Mouse (Mus musculus) gastrocnemius, postnatal 4 days (tissue): Measurements from ENCODE around the gene Myo3a. TPM values are rescaled to one million over a fixed set of nuclear protein-coding genes. Genes with fewer than 3 reads are reported as not detected.
"Not testable (repeated sequence)": the region's sequence is repeated elsewhere in the genome, so short reads cannot be mapped to it uniquely, and the experiment has no call there.

Experiments
- DNase-seq, 2 experiments: peaks; one replicate each; pipeline ENCODE4 v3.0.0; 2021 to 2022; ENCODE audit warnings: low spot score in 2 of 2, mixed read lengths in 2 of 2
- long read RNA-seq, 2 experiments: library from polyadenylated mRNA; stranded (forward); transcript quantifications; one replicate each; pipeline ENCODE4 v2.0.0; 2021
- total RNA-seq, 2 experiments: library from RNA; stranded (reverse); gene quantifications; 2 replicates each; pipeline ENCODE4 v1.2.3; 2021

Gene Myo3a
- total RNA-seq = not detected
- long read RNA-seq, experiment 1 = 0 reads
- long read RNA-seq, experiment 2 = 0 reads

GRCm38 (mm10) chr2:22227308-22227707, at the start of gene Myo3a:
TSS of gene Myo3a (plus strand) at chr2:22227503.
- DNase-seq = peak in 1 of 2 experiments; percentile 15

- DNase-seq = no peak
These were observed 23.2 kb downstream of the Myo3a start for GRCm38 (mm10) chr2:22250462-22250861.

- DNase-seq = no peak
These were observed 23.7 kb downstream of the Myo3a start for GRCm38 (mm10) chr2:22251045-22251444.

GRCm38 (mm10) chr2:22255600-22255999, 28.3 kb downstream of the Myo3a start:
- DNase-seq = no peak

- DNase-seq = no peak
These were observed 44.3 kb downstream of the Myo3a start for GRCm38 (mm10) chr2:22271555-22271954.

GRCm38 (mm10) chr2:22285366-22285765, 58.1 kb downstream of the Myo3a start:
- DNase-seq = no peak

- no peak for DNase-seq
These were observed 58.5 kb downstream of the Myo3a start for GRCm38 (mm10) chr2:22285777-22286176.

- DNase-seq = no peak
These were observed 66.5 kb downstream of the Myo3a start for GRCm38 (mm10) chr2:22293579-22294446.

GRCm38 (mm10) chr2:22294447-22294738, 67.1 kb downstream of the Myo3a start:
- no peak for DNase-seq

GRCm38 (mm10) chr2:22297913-22298312, 70.6 kb downstream of the Myo3a start:
- DNase-seq = no peak

- DNase-seq = peak in 1 of 2 experiments; percentile 18
These were observed 111.1 kb downstream of the Myo3a start for GRCm38 (mm10) chr2:22338269-22338857.

GRCm38 (mm10) chr2:22410511-22410910, 183.2 kb downstream of the Myo3a start:
- not testable (repeated sequence) for DNase-seq

- no peak for DNase-seq
These were observed 321.1 kb downstream of the Myo3a start for GRCm38 (mm10) chr2:22548421-22548820.

GRCm38 (mm10) chr2:22587469-22588169, 360.3 kb downstream of the Myo3a start:
- not testable (repeated sequence) for DNase-seq

- not testable (repeated sequence) for DNase-seq
These were observed 360.9 kb downstream of the Myo3a start for GRCm38 (mm10) chr2:22588170-22588541.

- DNase-seq = not testable (repeated sequence)
These were observed 361.5 kb downstream of the Myo3a start for GRCm38 (mm10) chr2:22588673-22589381.

- DNase-seq = not testable (repeated sequence)
These were observed 362.3 kb downstream of the Myo3a start for GRCm38 (mm10) chr2:22589382-22590205.

GRCm38 (mm10) chr2:22590206-22590490, 362.8 kb downstream of the Myo3a start:
- no peak for DNase-seq

GRCm38 (mm10) chr2:22617951-22618350, 390.6 kb downstream of the Myo3a start:
- DNase-seq = no peak

GRCm38 (mm10) chr2:22619416-22619815, 392.1 kb downstream of the Myo3a start:
- DNase-seq = no peak

- DNase-seq = no peak
These were observed 392.7 kb downstream of the Myo3a start for GRCm38 (mm10) chr2:22620030-22620429.
